Mouse (Mus musculus): ENCODE measurements at regions not wholly inside any gene's neighbourhood (a gene's known extent, or its start where the extent isn't known, plus 50 kb on each side); places are given as distances from the start of the nearest gene placed in this dataset.

- TF ChIP-seq POLR2A (IDR thresholded peaks at IDR 0.05; ENCODE audit: low read depth, low read length) (no peak), CTCF (conservative IDR thresholded peaks at IDR 0.05; ENCODE audit: insufficient read depth, insufficient read length, low read depth, low read length) (no peak)
Observed at GRCm38 (mm10) chr9:69886351-69886750, 102.9 kb upstream of the Bnip2 start.
